Mouse (Mus musculus) testis, adult 2 months (tissue): ENCODE measurements around the gene Ptma. TPM values are rescaled to one million over a fixed set of nuclear protein-coding genes. Genes with fewer than 3 reads are reported as not detected.

Experiments
- H3K27ac ChIP-seq: fragments of 200-500 bp; 2 replicates; pipeline ENCODE4 v1.5.1; 2012; ENCODE audit warnings: low read depth, low read length; ENCODE audit not compliant: control insufficient read depth, insufficient read depth
- H3K27me3 ChIP-seq: fragments of 200-500 bp; 2 replicates; pipeline ENCODE4 v1.6.1; 2012; ENCODE audit warnings: mild to moderate bottlenecking, low read length, moderate library complexity; ENCODE audit not compliant: control insufficient read depth, insufficient read depth
- H3K36me3 ChIP-seq: fragments of 200-500 bp; 2 replicates; pipeline ENCODE4 v1.6.1; 2012; ENCODE audit warnings: mild to moderate bottlenecking, low read length; ENCODE audit not compliant: control insufficient read depth, insufficient read depth
- H3K4me1 ChIP-seq: fragments of 200-500 bp; 2 replicates; pipeline ENCODE4 v1.6.1; 2012; ENCODE audit warnings: low read length; ENCODE audit not compliant: control insufficient read depth, insufficient read depth
- H3K4me3 ChIP-seq: fragments of 200-500 bp; 2 replicates; pipeline ENCODE4 v1.5.1; 2012; ENCODE audit warnings: low read depth, mild to moderate bottlenecking, low read length, moderate library complexity, mixed read lengths; ENCODE audit not compliant: control insufficient read depth
- CTCF ChIP-seq: fragments of 200-500 bp; IDR thresholded peaks from 2 replicates; pipeline ENCODE4 v1.5.1; 2012; ENCODE audit warnings: low read depth, mild to moderate bottlenecking, inconsistent platforms, low read length, moderate library complexity; ENCODE audit not compliant: control insufficient read depth, insufficient read depth, insufficient replicate concordance
- POLR2A ChIP-seq: fragments of 200-500 bp; IDR thresholded peaks from 2 replicates; pipeline ENCODE4 v1.6.1; 2012; ENCODE audit warnings: low read depth, mild to moderate bottlenecking, inconsistent platforms, low read length, moderate library complexity; ENCODE audit not compliant: control insufficient read depth
- polyA plus RNA-seq: library from polyadenylated mRNA; depleted of rRNA; stranded (reverse); fragments of >200 nt; gene quantifications from 2 replicates; pipeline ENCODE4 v1.2.3, GENCODE M21; 2012

The Ptma gene
- polyA plus RNA-seq, 1 experiment: 126 TPM

DNA sequence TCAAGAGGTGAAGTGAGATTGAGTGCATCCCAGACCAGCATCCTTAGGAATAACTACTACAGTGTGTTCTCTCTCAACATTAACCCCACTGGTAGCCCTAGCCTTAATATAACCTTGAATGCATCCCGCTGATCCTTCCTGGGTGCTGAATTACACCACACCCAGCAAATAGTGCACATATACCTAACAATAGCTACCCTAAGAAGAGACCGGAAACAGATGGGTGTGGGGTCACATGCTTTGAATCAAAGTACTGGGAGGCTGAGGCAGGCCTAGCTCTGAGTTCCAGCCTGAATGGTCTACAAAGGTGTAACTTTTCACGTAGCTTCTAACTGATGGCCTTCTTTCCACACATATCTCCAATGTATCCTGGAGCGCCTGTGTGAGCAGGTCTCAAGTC, 37.8 kb upstream of the Ptma start:
- Histone ChIP-seq H3K27ac (no peak overlapping the region), H3K4me1 (peaks cover 19% of the 10 kb centered on the region), H3K4me3 (no peak overlapping the region), H3K36me3 (no peaks in the 10 kb centered on the region), H3K27me3 (no peaks in the 10 kb centered on the region)
- TF ChIP-seq POLR2A (no peak), CTCF (no peak)

DNA sequence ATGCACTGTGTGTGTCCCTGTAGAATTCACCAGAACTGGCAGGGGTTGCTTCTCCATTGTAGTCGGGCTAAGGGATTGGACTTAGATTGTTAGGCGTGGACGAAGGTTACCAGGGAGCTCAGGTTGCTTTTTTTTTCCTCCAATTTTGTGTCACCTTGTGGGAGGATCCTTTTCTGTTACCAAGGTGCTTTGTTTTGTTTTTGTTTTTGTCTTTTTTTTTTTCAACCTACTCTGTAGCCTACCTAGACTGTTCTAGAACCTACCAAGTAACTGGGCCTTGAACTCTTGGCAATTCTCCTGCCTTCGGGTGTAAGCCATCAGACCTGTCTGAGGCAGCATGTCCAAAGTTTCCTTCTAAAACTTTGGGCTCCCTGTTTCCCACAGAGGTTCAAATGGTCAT, 36.6 kb upstream of the Ptma start:
- no peaks in the 10 kb centered on the region for H3K27me3 ChIP-seq
- TF ChIP-seq CTCF (no peak), POLR2A (no peak)
- H3K4me1 ChIP-seq: peaks cover 19% of the 10 kb centered on the region
- H3K4me3 ChIP-seq: no peak overlapping the region
- no peak overlapping the region for H3K27ac ChIP-seq
- H3K36me3 ChIP-seq: no peaks in the 10 kb centered on the region

DNA sequence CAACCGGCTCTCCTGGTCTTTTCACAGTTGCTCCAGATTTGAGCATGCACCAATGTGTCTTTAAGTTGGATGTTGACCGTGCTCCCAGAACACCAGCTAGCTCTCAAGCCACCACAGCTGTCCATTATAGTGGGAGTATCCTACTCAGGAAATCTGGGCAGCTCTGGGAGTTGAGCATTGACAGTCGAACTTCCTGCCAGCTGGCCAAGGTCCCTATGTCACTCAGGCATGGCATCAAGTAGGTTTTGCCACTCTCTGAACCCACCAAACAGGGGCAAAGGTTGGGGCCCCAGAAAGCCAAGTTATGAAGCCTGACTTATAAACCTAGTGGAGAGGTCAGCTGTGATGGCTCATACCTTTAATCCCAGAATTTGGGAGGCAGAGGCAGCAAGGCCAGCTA, 35.8 kb upstream of the Ptma start:
- Histone ChIP-seq H3K4me3 (no peak overlapping the region), H3K27ac (peak overlapping the region; percentile 64), H3K4me1 (peaks cover 19% of the 10 kb centered on the region), H3K27me3 (no peaks in the 10 kb centered on the region), H3K36me3 (no peaks in the 10 kb centered on the region)
- no peak for TF ChIP-seq CTCF
- TF ChIP-seq POLR2A: no peak

DNA sequence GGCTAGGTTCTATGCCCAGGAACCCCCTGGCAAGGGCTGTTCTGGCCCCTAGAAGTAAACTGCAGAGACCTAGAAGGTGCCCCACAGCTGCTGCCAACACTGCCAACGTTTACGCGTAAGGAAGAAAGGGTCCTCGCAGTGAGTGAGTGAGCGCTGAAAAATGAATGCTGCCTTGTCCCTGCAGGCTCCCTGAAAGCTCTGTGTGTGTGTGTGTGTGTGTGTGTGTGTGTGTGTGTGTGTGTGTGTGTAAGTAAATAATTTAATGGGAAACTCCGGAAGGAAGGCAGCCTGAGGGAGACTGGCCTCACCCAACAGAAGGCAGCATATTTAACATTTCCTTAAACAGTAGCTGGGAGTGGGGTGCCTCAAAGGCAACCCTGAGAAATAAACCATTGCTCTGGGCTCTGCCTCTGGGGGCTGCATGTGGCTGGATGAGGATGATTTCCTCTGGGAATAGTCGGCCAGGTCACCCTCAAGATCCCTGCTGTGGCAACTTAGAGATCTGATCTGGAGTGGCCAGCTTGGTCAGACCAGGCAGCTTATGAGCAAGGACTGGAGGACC, 34.9 kb upstream of the Ptma start:
- no peak for TF ChIP-seq POLR2A
- TF ChIP-seq CTCF: no peak
- H3K36me3 ChIP-seq: no peaks in the 10 kb centered on the region
- H3K4me1 ChIP-seq: peaks cover 21% of the 10 kb centered on the region
- peak overlapping the region; percentile 95 for H3K27ac ChIP-seq
- no peaks in the 10 kb centered on the region for H3K27me3 ChIP-seq
- H3K4me3 ChIP-seq: no peak overlapping the region

DNA sequence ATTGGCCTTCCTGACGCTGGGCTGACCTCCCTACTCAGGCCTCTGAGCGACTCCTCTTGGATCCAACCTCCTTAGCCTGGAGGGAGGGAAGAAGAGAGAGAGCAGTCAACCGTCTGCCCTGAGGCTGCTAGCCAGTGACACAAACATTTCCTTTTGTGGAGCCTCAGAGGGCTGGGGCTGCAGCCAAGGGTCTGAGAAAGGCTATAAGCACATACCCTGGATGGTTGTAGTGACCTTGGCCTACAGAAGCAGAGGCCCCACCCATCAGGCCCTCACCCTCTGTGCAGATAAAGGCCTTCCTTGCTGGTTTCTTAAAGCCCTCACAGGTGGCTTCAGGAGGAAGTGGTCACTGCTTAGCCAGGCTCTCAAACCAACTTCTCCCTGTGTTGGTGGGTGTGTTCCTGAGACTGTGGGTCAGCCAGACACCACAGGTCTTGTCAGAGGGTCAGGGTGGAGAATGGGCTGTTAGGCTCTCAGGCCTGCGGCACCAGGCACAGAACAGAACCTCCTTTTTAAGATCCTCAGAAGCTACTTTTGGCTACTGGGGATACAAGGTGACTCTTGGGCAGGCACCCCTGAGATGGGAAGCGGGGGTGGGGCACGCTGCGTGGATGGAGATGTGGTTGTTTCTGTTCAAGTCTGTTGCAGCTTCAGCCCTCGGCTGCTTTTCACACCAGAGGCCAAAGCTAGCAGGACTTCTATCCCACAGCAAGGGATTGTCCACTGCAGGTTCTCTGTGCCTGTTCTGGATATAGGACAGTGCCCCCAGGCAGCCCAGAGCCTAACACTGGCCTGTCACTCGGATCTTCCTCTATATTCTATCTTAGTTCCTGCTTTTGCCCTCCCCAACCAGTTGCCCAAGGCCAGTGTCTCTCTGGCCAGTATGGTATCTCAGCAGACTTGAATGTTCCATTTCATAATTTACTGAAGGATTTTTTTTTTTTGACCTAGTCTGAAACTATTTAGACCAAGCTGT, 34.1 kb upstream of the Ptma start:
- no peaks in the 10 kb centered on the region for H3K27me3 ChIP-seq
- peak overlapping the region; percentile 95 for H3K27ac ChIP-seq
- TF ChIP-seq POLR2A: no peak; the same call in 1 of the 2 replicates
- no peak for TF ChIP-seq CTCF
- no peaks in the 10 kb centered on the region for H3K36me3 ChIP-seq
- H3K4me1 ChIP-seq: peaks cover 21% of the 10 kb centered on the region
- H3K4me3 ChIP-seq: no peak overlapping the region

DNA sequence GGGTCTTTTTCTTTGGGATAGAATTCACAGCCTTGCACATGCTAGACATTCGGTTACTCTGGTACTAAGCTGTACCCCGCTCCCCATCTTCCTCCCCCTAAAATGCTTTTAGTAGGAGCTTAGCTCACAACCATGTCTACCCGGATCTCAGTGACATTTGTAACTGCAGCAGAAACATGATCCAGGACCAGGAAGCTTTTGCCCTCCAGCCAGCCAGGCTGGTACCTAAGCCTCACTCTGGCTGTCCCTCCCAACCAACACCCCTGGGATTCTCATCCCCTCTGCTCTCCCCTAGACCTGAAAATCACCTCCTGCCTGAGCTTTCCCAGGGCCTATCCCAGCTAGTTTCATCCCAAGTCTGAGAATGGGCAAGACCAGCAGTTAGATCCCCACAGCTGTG, 32.7 kb upstream of the Ptma start:
- Histone ChIP-seq H3K4me3 (no peak overlapping the region), H3K27me3 (no peaks in the 10 kb centered on the region), H3K4me1 (peaks cover 15% of the 10 kb centered on the region), H3K27ac (no peak overlapping the region), H3K36me3 (no peaks in the 10 kb centered on the region)
- no peak for TF ChIP-seq CTCF
- no peak for TF ChIP-seq POLR2A

DNA sequence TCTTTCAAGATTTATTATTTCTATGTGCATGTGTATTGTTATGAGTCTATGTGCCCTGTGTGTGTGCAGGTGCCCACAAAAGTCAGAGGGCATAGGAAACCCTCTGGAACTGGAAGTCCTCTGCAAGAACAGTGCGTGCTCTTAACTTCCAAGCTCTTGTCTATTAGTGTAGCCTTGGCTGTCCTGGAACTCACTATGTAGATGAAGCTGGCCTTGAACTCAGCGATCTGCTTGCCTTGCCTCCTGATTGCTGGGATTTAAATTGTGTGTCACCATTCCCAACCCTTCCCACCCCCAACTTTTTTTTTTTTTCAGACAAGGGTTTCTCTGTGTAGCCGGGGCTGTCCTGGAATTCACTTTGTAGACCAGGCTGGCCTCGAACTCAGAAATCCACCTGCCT, 30.2 kb upstream of the Ptma start:
- H3K4me3 ChIP-seq: no peak overlapping the region
- no peaks in the 10 kb centered on the region for H3K36me3 ChIP-seq
- H3K27ac ChIP-seq: 0 out of 2 replicates have a peak overlapping the region, but pooled peaks have one; percentile 1
- peaks cover 15% of the 10 kb centered on the region for H3K4me1 ChIP-seq
- no peak for TF ChIP-seq CTCF
- TF ChIP-seq POLR2A: no peak
- H3K27me3 ChIP-seq: no peaks in the 10 kb centered on the region
